Comparison of ENCODE assay signal across 25 mouse cellular contexts in genomic region chr15:4240649-4241048, GRCm38 (mm10).
"Had no signal": no experiment of that assay in that cellular context is flagged by ENCODE, and none has a peak within 500 bp of the region (broad histone marks: within the 10 kb centered on the region; RNA-seq: fewer than 3 reads in every experiment).

No protein-coding gene starts in this region.

- H3K27ac ChIP-seq: heart, adult 2 months; heart, embryonic 13.5 days; heart, embryonic 15.5 days; hindbrain, embryonic 14.5 days; intestine, embryonic 15.5 days; layer of hippocampus, adult 2 months; limb, embryonic 10.5 days; limb, embryonic 12.5 days; liver, embryonic 13.5 days had no signal

- H3K27me3 ChIP-seq: heart, embryonic 13.5 days; heart, embryonic 15.5 days; intestine, embryonic 15.5 days; limb, embryonic 12.5 days; liver, embryonic 13.5 days had no signal

- DNase-seq: gastrocnemius, postnatal 14 days; gastrocnemius, postnatal 36 days; heart, adult 11 months; heart, adult 2 months; heart, postnatal 14 days; heart, postnatal 36 days; kidney, adult 18-20 months; kidney, adult 8-10 months; kidney, postnatal 10 days; kidney, postnatal 25 days; kidney, postnatal 4 days; liver; liver, embryonic 13.5 days had no signal

- H3K4me3 ChIP-seq: heart, adult 2 months; heart, embryonic 13.5 days; heart, embryonic 15.5 days; intestine, embryonic 15.5 days; layer of hippocampus, adult 2 months; limb, embryonic 10.5 days; limb, embryonic 12.5 days; liver, embryonic 13.5 days had no signal

- H3K9me3 ChIP-seq: heart, embryonic 13.5 days; heart, embryonic 15.5 days; intestine, embryonic 15.5 days; limb, embryonic 10.5 days; limb, embryonic 12.5 days; liver, embryonic 13.5 days had no signal

- H3K4me2 ChIP-seq: heart, embryonic 11.5 days; heart, embryonic 13.5 days; heart, embryonic 15.5 days; hindbrain, embryonic 14.5 days; intestine, embryonic 15.5 days; limb, embryonic 12.5 days; liver, embryonic 11.5 days; liver, embryonic 13.5 days had no signal

- H3K9ac ChIP-seq: heart, embryonic 13.5 days; heart, embryonic 15.5 days; hindbrain, embryonic 14.5 days; intestine, embryonic 15.5 days; limb, embryonic 12.5 days; liver, embryonic 13.5 days had no signal

- H3K4me1 ChIP-seq: heart, embryonic 13.5 days; heart, embryonic 15.5 days; intestine, embryonic 15.5 days; limb, embryonic 10.5 days; limb, embryonic 12.5 days; liver, embryonic 13.5 days had no signal

- H3K36me3 ChIP-seq: heart, embryonic 13.5 days; heart, embryonic 15.5 days; intestine, embryonic 15.5 days; limb, embryonic 10.5 days; limb, embryonic 12.5 days; liver, embryonic 13.5 days had no signal

- ATAC-seq: hindbrain, embryonic 16.5 days; inflammation-experienced regulatory T-cells, adult 6 months; intestine, embryonic 15.5 days; intestine, postnatal 0 days had no signal
